Mouse (Mus musculus): ENCODE measurements around the gene Fbxo46. TPM values are rescaled to one million over a fixed set of nuclear protein-coding genes. Genes with fewer than 3 reads are reported as not detected.
A peak's percentile ranks its signal among the peaks of the same experiment; 100 is the strongest.

Fbxo46 gene
- polyA plus RNA-seq, 1 experiment from 2014 or later = 3.6 TPM

GRCm38 (mm10) chr7:19178443-19179092, 58.9 kb downstream of the Fbxo46 start:
- Histone ChIP-seq H3K4me3 (ENCODE audit: low read depth, low read length) (0 out of 2 replicates have a peak overlapping the region, but pooled peaks have one; percentile 4), H3K9ac (replicated peaks) (no peak overlapping the region), H3K4me1 (ENCODE audit: insufficient read depth) (peaks cover 28% of the 10 kb centered on the region), H3K27me3 (ENCODE audit: insufficient read depth, low read length) (peaks cover 51% of the 10 kb centered on the region), H3K9me3 (ENCODE audit: low read length) (no peaks in the 10 kb centered on the region), H3K27ac (ENCODE audit: low read depth) (no peak overlapping the region), H3K4me2 (ENCODE audit: low read depth, low read length) (peak overlapping the region; percentile 30; the same call in 1 of the 2 replicates), H3K36me3 (replicated peaks; ENCODE audit: insufficient read depth, low read length) (no peaks in the 10 kb centered on the region)
- TF ChIP-seq EP300 (IDR thresholded peaks at IDR 0.05; ENCODE audit: low read depth) = no peak
- TF ChIP-seq CTCF (IDR thresholded peaks at IDR 0.05; ENCODE audit: low read depth) = peak; percentile 89
- ATAC-seq (no peak), DNase-seq (peak; percentile 84)
- WGBS (ENCODE audit: insufficient replicate concordance) = 5% methylated on average over 27 of the region's 27 CpGs

DNA sequence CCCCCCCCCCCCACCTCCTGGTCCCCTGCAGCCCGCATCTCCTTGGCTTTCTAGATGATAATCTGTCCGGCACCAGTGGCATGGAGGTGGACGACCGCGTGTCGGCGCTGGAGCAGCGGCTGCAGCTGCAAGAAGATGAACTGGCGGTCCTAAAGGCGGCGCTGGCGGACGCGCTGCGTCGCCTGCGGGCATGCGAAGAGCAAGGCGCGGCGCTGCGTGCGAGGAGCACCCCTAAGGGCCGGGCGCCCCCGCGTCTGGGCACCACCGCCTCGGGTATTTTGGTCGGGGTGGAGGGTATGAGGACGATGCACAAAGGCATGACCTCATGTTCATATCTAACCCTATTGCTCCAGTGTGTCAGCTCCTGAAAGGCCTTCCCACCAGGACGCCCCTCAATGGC, 59.5 kb downstream of the Fbxo46 start:
- no peaks in the 10 kb centered on the region for H3K36me3 ChIP-seq (replicated peaks; ENCODE audit: insufficient read depth, low read length)
- H3K9me3 ChIP-seq (ENCODE audit: low read length) = no peaks in the 10 kb centered on the region
- DNase-seq = peak; percentile 72
- H3K4me3 ChIP-seq (ENCODE audit: low read depth, low read length) = 0 out of 2 replicates have a peak overlapping the region, but pooled peaks have one; percentile 4
- peaks cover 49% of the 10 kb centered on the region for H3K27me3 ChIP-seq (ENCODE audit: insufficient read depth, low read length)
- ATAC-seq = peak; percentile 26
- TF ChIP-seq CTCF (IDR thresholded peaks at IDR 0.05; ENCODE audit: low read depth) (peak; percentile 77), EP300 (IDR thresholded peaks at IDR 0.05; ENCODE audit: low read depth) (no peak)
- H3K27ac ChIP-seq (ENCODE audit: low read depth) = no peak overlapping the region
- 2% methylated on average over 30 of the region's 32 CpGs for WGBS (ENCODE audit: insufficient replicate concordance)
- H3K4me2 ChIP-seq (ENCODE audit: low read depth, low read length) = no peak overlapping the region; the same call in 1 of the 2 replicates
- H3K9ac ChIP-seq (replicated peaks) = no peak overlapping the region
- H3K4me1 ChIP-seq (ENCODE audit: insufficient read depth) = peaks cover 28% of the 10 kb centered on the region

DNA sequence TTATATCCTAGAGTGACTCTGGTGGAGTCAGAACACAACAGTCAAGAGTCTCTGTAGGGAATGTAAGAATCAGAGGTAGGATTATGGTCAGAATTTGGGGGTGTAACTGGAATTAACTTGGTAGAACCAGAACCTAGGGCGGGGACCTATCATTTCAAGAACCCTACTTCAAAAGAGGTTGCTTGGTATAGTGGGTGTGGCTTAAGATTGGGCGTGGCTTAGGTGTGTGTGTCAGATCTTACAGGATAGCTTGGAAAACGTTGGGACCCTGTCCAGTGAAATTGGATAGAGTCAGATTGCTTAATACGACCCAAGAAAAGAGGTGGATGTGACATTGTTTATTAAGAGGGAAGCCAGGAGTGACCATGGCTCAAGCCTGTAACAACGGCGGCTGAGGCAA, 60.3 kb downstream of the Fbxo46 start:
- no peaks in the 10 kb centered on the region for H3K9me3 ChIP-seq (ENCODE audit: low read length)
- ATAC-seq = no peak
- H3K27ac ChIP-seq (ENCODE audit: low read depth) = no peak overlapping the region
- no peak overlapping the region for H3K9ac ChIP-seq (replicated peaks)
- TF ChIP-seq CTCF (IDR thresholded peaks at IDR 0.05; ENCODE audit: low read depth) = no peak
- TF ChIP-seq EP300 (IDR thresholded peaks at IDR 0.05; ENCODE audit: low read depth) = no peak
- DNase-seq = no peak
- peaks cover 28% of the 10 kb centered on the region for H3K4me1 ChIP-seq (ENCODE audit: insufficient read depth)
- no peak overlapping the region for H3K4me2 ChIP-seq (ENCODE audit: low read depth, low read length)
- 39% methylated on average over 6 of the region's 6 CpGs for WGBS (ENCODE audit: insufficient replicate concordance)
- H3K4me3 ChIP-seq (ENCODE audit: low read depth, low read length) = no peak overlapping the region
- no peaks in the 10 kb centered on the region for H3K36me3 ChIP-seq (replicated peaks; ENCODE audit: insufficient read depth, low read length)
- peaks cover 49% of the 10 kb centered on the region for H3K27me3 ChIP-seq (ENCODE audit: insufficient read depth, low read length)

- Histone ChIP-seq H3K4me3 (ENCODE audit: low read depth, low read length) (peak overlapping the region; percentile 70), H3K36me3 (replicated peaks; ENCODE audit: insufficient read depth, low read length) (no peaks in the 10 kb centered on the region), H3K27me3 (ENCODE audit: insufficient read depth, low read length) (peaks cover 42% of the 10 kb centered on the region), H3K4me2 (ENCODE audit: low read depth, low read length) (peak overlapping the region; percentile 91), H3K4me1 (ENCODE audit: insufficient read depth) (peaks cover 28% of the 10 kb centered on the region), H3K27ac (ENCODE audit: low read depth) (peak overlapping the region; percentile 44), H3K9me3 (ENCODE audit: low read length) (no peaks in the 10 kb centered on the region), H3K9ac (replicated peaks) (peak overlapping the region; percentile 74)
- DNase-seq (peak; percentile 74), ATAC-seq (peak; percentile 70)
- no peak for TF ChIP-seq EP300 (IDR thresholded peaks at IDR 0.05; ENCODE audit: low read depth)
- TF ChIP-seq CTCF (IDR thresholded peaks at IDR 0.05; ENCODE audit: low read depth) = 0 out of 2 replicates have a peak, but pooled peaks have one; percentile 6
- WGBS (ENCODE audit: insufficient replicate concordance) = under 1% methylated on average over 27 of the region's 27 CpGs
Measured at GRCm38 (mm10) chr7:19180862-19181429, 61.3 kb downstream of the Fbxo46 start.

DNA sequence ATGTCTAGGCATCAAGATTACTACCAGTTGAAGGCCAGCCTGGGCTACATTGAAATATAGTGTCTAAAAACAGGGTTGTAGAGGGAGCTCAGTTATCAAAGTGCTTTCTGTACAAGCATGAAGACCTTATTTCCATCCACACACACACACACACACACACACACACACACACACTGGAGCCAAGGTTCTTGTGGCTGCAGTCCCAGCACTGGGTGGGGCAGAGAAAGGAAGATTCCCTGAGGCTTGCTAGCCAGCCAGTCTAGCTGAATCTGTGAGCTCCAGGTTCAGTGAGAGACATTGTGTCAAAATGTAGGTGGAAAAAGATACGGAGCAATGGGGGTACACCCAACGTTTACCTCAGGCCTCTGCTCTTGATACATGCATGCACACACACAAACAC, 64.6 kb downstream of the Fbxo46 start:
- Histone ChIP-seq H3K27ac (ENCODE audit: low read depth) (no peak overlapping the region), H3K9me3 (ENCODE audit: low read length) (no peaks in the 10 kb centered on the region), H3K36me3 (replicated peaks; ENCODE audit: insufficient read depth, low read length) (no peaks in the 10 kb centered on the region), H3K27me3 (ENCODE audit: insufficient read depth, low read length) (peaks cover 10% of the 10 kb centered on the region), H3K4me2 (ENCODE audit: low read depth, low read length) (no peak overlapping the region), H3K4me1 (ENCODE audit: insufficient read depth) (peaks cover 26% of the 10 kb centered on the region), H3K4me3 (ENCODE audit: low read depth, low read length) (no peak overlapping the region), H3K9ac (replicated peaks) (no peak overlapping the region)
- WGBS (ENCODE audit: insufficient replicate concordance) = 75% methylated on average over 2 of the region's 2 CpGs
- no peak for ATAC-seq
- TF ChIP-seq EP300 (IDR thresholded peaks at IDR 0.05; ENCODE audit: low read depth) = no peak
- TF ChIP-seq CTCF (IDR thresholded peaks at IDR 0.05; ENCODE audit: low read depth) = no peak
- no peak for DNase-seq

DNA sequence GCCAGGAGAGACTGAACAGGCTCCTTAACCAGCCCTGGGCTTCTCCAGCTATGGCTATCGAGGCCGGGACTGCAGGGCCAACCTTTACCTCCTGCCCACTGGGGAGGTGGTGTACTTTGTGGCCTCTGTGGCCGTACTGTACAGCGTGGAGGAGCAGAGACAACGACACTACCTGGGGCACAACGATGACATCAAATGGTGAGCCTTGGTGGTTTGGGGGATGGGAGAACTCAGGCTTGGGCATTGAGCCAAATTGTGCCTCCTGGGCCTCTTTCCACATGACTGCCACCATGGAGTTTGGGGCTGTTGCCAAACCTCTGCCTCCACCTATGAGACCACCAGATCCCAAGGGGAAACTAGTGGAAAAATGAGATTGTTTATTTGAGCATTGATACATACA, 65.1 kb downstream of the Fbxo46 start:
- Histone ChIP-seq H3K4me2 (ENCODE audit: low read depth, low read length) (no peak overlapping the region), H3K27me3 (ENCODE audit: insufficient read depth, low read length) (peaks cover 4% of the 10 kb centered on the region), H3K36me3 (replicated peaks; ENCODE audit: insufficient read depth, low read length) (no peaks in the 10 kb centered on the region), H3K9ac (replicated peaks) (0 out of 2 replicates have a peak overlapping the region, but pooled peaks have one; percentile 11), H3K9me3 (ENCODE audit: low read length) (no peaks in the 10 kb centered on the region), H3K4me3 (ENCODE audit: low read depth, low read length) (no peak overlapping the region), H3K4me1 (ENCODE audit: insufficient read depth) (peaks cover 21% of the 10 kb centered on the region), H3K27ac (ENCODE audit: low read depth) (no peak overlapping the region)
- 71% methylated on average over 6 of the region's 6 CpGs for WGBS (ENCODE audit: insufficient replicate concordance)
- TF ChIP-seq CTCF (IDR thresholded peaks at IDR 0.05; ENCODE audit: low read depth) (no peak), EP300 (IDR thresholded peaks at IDR 0.05; ENCODE audit: low read depth) (no peak)
- DNase-seq (peak; percentile 52), ATAC-seq (peak; percentile 51; the same call in 1 of the 2 replicates)

MicroRNAs within 50 kb of the gene (microRNA counts, 519-probe panel; counts per million panel counts)
- microRNA mmu-miR-330 = not detected

Small RNAs within 50 kb of the gene (microRNA-seq; reads per million reads assigned to microRNA genes)
- gene Mir3100 (not detected), gene Mir330 (240 reads per million, percentile 54 among the genes with 10 or more reads in this experiment)

Other genes with a start within 250 kb of the Fbxo46 start
- 118 and 119 TPM in 2 replicates for gene Pglyrp1, start 248.5 kb upstream of the Fbxo46 start, polyA plus RNA-seq (2015; fragmentation: Nextera tagmentation; extraction: Ambion mirVana)
- 5.6 and 7.5 TPM in 2 replicates for gene Ccdc61, start 209.4 kb upstream of the Fbxo46 start, polyA plus RNA-seq (2015; fragmentation: Nextera tagmentation; extraction: Ambion mirVana)
- gene Nova2, start 194.0 kb upstream of the Fbxo46 start, polyA plus RNA-seq (2015; fragmentation: Nextera tagmentation; extraction: Ambion mirVana) = 0.08 and 0.12 TPM in 2 replicates
- gene Nanos2, start 132.5 kb upstream of the Fbxo46 start, polyA plus RNA-seq (2015; fragmentation: Nextera tagmentation; extraction: Ambion mirVana) = not detected in 2 replicates
- gene Mypop, start 128.6 kb upstream of the Fbxo46 start, polyA plus RNA-seq (2015; fragmentation: Nextera tagmentation; extraction: Ambion mirVana) = 0.39 and 0.55 TPM in 2 replicates
- 6.3 and 8.8 TPM in 2 replicates for gene Irf2bp1, start 115.8 kb upstream of the Fbxo46 start, polyA plus RNA-seq (2015; fragmentation: Nextera tagmentation; extraction: Ambion mirVana)
- gene Foxa3, start 96.3 kb upstream of the Fbxo46 start, polyA plus RNA-seq (2015; fragmentation: Nextera tagmentation; extraction: Ambion mirVana) = 61.0 and 84.0 TPM in 2 replicates
- 6.9 and 7.1 TPM in 2 replicates for gene Sympk, start 95.5 kb upstream of the Fbxo46 start, polyA plus RNA-seq (2015; fragmentation: Nextera tagmentation; extraction: Ambion mirVana)
- gene Rsph6a, start 65.2 kb upstream of the Fbxo46 start, polyA plus RNA-seq (2015; fragmentation: Nextera tagmentation; extraction: Ambion mirVana) = not detected in 2 replicates
- gene Dmwd, start 43.6 kb upstream of the Fbxo46 start, polyA plus RNA-seq (2015; fragmentation: Nextera tagmentation; extraction: Ambion mirVana) = 3.2 and 4.6 TPM in 2 replicates
- 14.2 and 17.6 TPM in 2 replicates for gene Dmpk, start 36.0 kb upstream of the Fbxo46 start, polyA plus RNA-seq (2015; fragmentation: Nextera tagmentation; extraction: Ambion mirVana)
- 0.78 and 0.82 TPM in 2 replicates for gene Six5, start 25.3 kb upstream of the Fbxo46 start, polyA plus RNA-seq (2015; fragmentation: Nextera tagmentation; extraction: Ambion mirVana)
- gene Gm4969, start 1.5 kb upstream of the Fbxo46 start, polyA plus RNA-seq (2015; fragmentation: Nextera tagmentation; extraction: Ambion mirVana) = 0.17 TPM in 1 of 2 replicates, not detected in the other
- gene Qpctl, start 29.4 kb downstream of the Fbxo46 start, polyA plus RNA-seq (2015; fragmentation: Nextera tagmentation; extraction: Ambion mirVana) = 5.2 and 5.8 TPM in 2 replicates
- 38.9 and 41.0 TPM in 2 replicates for gene Snrpd2, start 29.9 kb downstream of the Fbxo46 start, polyA plus RNA-seq (2015; fragmentation: Nextera tagmentation; extraction: Ambion mirVana)
- 0.04 TPM in 1 of 2 replicates, not detected in the other for gene Gipr, start 46.3 kb downstream of the Fbxo46 start, polyA plus RNA-seq (2015; fragmentation: Nextera tagmentation; extraction: Ambion mirVana)
- 3.3 and 3.4 TPM in 2 replicates for gene Eml2, start 56.6 kb downstream of the Fbxo46 start, polyA plus RNA-seq (2015; fragmentation: Nextera tagmentation; extraction: Ambion mirVana)
- gene Gpr4, start 92.7 kb downstream of the Fbxo46 start, polyA plus RNA-seq (2015; fragmentation: Nextera tagmentation; extraction: Ambion mirVana) = 0.74 and 0.83 TPM in 2 replicates
- gene Opa3, start 108.5 kb downstream of the Fbxo46 start, polyA plus RNA-seq (2015; fragmentation: Nextera tagmentation; extraction: Ambion mirVana) = 8.7 and 9.7 TPM in 2 replicates
- 36.2 and 36.4 TPM in 2 replicates for gene Vasp, start 152.0 kb downstream of the Fbxo46 start, polyA plus RNA-seq (2015; fragmentation: Nextera tagmentation; extraction: Ambion mirVana)
- gene Ppm1n, start 160.2 kb downstream of the Fbxo46 start, polyA plus RNA-seq (2015; fragmentation: Nextera tagmentation; extraction: Ambion mirVana) = 0.15 TPM in 1 of 2 replicates, not detected in the other
- 1.5 and 4.6 TPM in 2 replicates for gene Rtn2, start 162.8 kb downstream of the Fbxo46 start, polyA plus RNA-seq (2015; fragmentation: Nextera tagmentation; extraction: Ambion mirVana)
- 0.06 TPM in 1 of 2 replicates, not detected in the other for gene Fosb, start 190.2 kb downstream of the Fbxo46 start, polyA plus RNA-seq (2015; fragmentation: Nextera tagmentation; extraction: Ambion mirVana)
- gene Ercc1, start 224.9 kb downstream of the Fbxo46 start, polyA plus RNA-seq (2015; fragmentation: Nextera tagmentation; extraction: Ambion mirVana) = 9.6 and 9.8 TPM in 2 replicates
- 7.7 and 7.8 TPM in 2 replicates for gene Cd3eap, start 239.6 kb downstream of the Fbxo46 start, polyA plus RNA-seq (2015; fragmentation: Nextera tagmentation; extraction: Ambion mirVana)
- 0.47 and 0.69 TPM in 2 replicates for gene Ppp1r13l, start 239.9 kb downstream of the Fbxo46 start, polyA plus RNA-seq (2015; fragmentation: Nextera tagmentation; extraction: Ambion mirVana)